Mouse (Mus musculus): Measurements from ENCODE around the gene 9230104L09Rik. TPM values are rescaled to one million over a fixed set of nuclear protein-coding genes. Genes with fewer than 3 reads are reported as not detected.
A peak's percentile ranks its signal among the peaks of the same experiment; 100 is the strongest.

The 9230104L09Rik gene
- polyA plus RNA-seq, 1 experiment, result not detected

DNA sequence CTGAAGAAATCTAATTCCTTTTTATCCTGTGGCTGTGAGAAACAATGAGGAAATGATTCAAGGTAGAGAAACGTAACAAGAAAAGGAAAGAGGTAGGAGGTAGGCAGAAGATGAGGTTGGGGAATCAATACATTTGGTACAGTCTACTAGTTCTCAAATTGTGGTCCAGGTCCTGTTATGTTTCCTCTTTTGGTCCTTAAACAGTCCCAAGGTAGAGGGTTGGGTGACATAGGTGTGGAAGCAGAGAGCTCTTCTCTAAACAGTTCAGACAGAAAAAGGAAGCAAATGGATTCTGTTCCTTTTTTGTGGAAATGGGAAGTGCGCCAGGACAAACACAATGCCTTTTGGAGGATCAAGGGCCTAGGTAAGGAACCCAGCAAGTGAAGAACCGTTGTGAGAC is 24.0 kb upstream of the 9230104L09Rik start:
- no peaks in the 10 kb centered on the region for H3K36me3 ChIP-seq (ENCODE audit: control insufficient read depth, insufficient read depth, low read length)
- H3K4me3 ChIP-seq (ENCODE audit: low read depth, low read length), result no peak overlapping the region
- no peak for TF ChIP-seq POLR2A (IDR thresholded peaks at IDR 0.05; ENCODE audit: low read depth, low read length)
- no peak for TF ChIP-seq CTCF (IDR thresholded peaks at IDR 0.05; ENCODE audit: extremely low read depth, insufficient read length, insufficient replicate concordance, low read depth, low read length)
- WGBS, result 73% methylated on average over 3 of the region's 3 CpGs
- H3K27ac ChIP-seq (ENCODE audit: insufficient read depth, low read depth, low read length), result no peak overlapping the region
- H3K27me3 ChIP-seq (ENCODE audit: control insufficient read depth, insufficient read depth, low read length), result no peaks in the 10 kb centered on the region
- no peaks in the 10 kb centered on the region for H3K4me1 ChIP-seq (ENCODE audit: control insufficient read depth, insufficient read depth, insufficient read length, low read length)

DNA sequence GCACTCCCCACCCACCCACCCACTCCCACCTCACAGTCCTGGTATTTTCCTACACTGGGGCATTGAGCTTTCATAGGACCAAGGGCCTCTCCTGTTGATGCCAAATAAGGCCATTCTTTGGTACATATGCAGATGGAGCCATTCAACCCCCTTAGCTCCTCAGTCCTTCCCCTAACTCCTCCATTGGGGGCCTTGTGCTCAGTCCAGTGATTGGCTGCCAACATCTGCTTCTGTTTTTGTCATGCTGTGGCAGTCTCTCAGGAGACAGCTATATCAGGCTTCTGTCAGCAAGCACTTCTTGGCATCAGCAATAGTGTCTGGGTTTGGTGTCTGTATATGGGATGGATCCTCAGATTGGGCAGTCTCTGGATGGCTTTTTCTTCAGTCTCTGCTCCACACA is 19.9 kb upstream of the 9230104L09Rik start:
- Histone ChIP-seq H3K27me3 (ENCODE audit: control insufficient read depth, insufficient read depth, low read length) (no peaks in the 10 kb centered on the region), H3K36me3 (ENCODE audit: control insufficient read depth, insufficient read depth, low read length) (no peaks in the 10 kb centered on the region), H3K27ac (ENCODE audit: insufficient read depth, low read depth, low read length) (no peak overlapping the region), H3K4me3 (ENCODE audit: low read depth, low read length) (no peak overlapping the region), H3K4me1 (ENCODE audit: control insufficient read depth, insufficient read depth, insufficient read length, low read length) (no peaks in the 10 kb centered on the region)
- TF ChIP-seq CTCF (IDR thresholded peaks at IDR 0.05; ENCODE audit: extremely low read depth, insufficient read length, insufficient replicate concordance, low read depth, low read length), result no peak

- TF ChIP-seq CTCF (IDR thresholded peaks at IDR 0.05; ENCODE audit: extremely low read depth, insufficient read length, insufficient replicate concordance, low read depth, low read length) (no peak), POLR2A (IDR thresholded peaks at IDR 0.05; ENCODE audit: low read depth, low read length) (no peak)
- no peaks in the 10 kb centered on the region for H3K36me3 ChIP-seq (ENCODE audit: control insufficient read depth, insufficient read depth, low read length)
- WGBS, result 71% methylated on average over 1 of the region's 1 CpGs
- peaks cover 10% of the 10 kb centered on the region; the same call in 1 of the 2 replicates for H3K4me1 ChIP-seq (ENCODE audit: control insufficient read depth, insufficient read depth, insufficient read length, low read length)
- H3K4me3 ChIP-seq (ENCODE audit: low read depth, low read length), result no peak overlapping the region
- peak overlapping the region; percentile 35; the same call in 1 of the 2 replicates for H3K27ac ChIP-seq (ENCODE audit: insufficient read depth, low read depth, low read length)
- no peaks in the 10 kb centered on the region for H3K27me3 ChIP-seq (ENCODE audit: control insufficient read depth, insufficient read depth, low read length)
Measured at GRCm38 (mm10) chr2:148879199-148879598, 14.4 kb upstream of the 9230104L09Rik start.

- no peaks in the 10 kb centered on the region for H3K27me3 ChIP-seq (ENCODE audit: control insufficient read depth, insufficient read depth, low read length)
- H3K4me1 ChIP-seq (ENCODE audit: control insufficient read depth, insufficient read depth, insufficient read length, low read length), result peaks cover 11% of the 10 kb centered on the region; the same call in 1 of the 2 replicates
- WGBS, result 10% methylated on average over 2 of the region's 2 CpGs
- H3K36me3 ChIP-seq (ENCODE audit: control insufficient read depth, insufficient read depth, low read length), result no peaks in the 10 kb centered on the region
- H3K4me3 ChIP-seq (ENCODE audit: low read depth, low read length), result no peak overlapping the region
- H3K27ac ChIP-seq (ENCODE audit: insufficient read depth, low read depth, low read length), result peak overlapping the region; percentile 53; the same call in 1 of the 2 replicates
- TF ChIP-seq CTCF (IDR thresholded peaks at IDR 0.05; ENCODE audit: extremely low read depth, insufficient read length, insufficient replicate concordance, low read depth, low read length), result no peak
- no peak for TF ChIP-seq POLR2A (IDR thresholded peaks at IDR 0.05; ENCODE audit: low read depth, low read length)
Measured at GRCm38 (mm10) chr2:148878641-148879130, 13.8 kb upstream of the 9230104L09Rik start.

- no peak for TF ChIP-seq POLR2A (IDR thresholded peaks at IDR 0.05; ENCODE audit: low read depth, low read length)
- no peak for TF ChIP-seq CTCF (IDR thresholded peaks at IDR 0.05; ENCODE audit: extremely low read depth, insufficient read length, insufficient replicate concordance, low read depth, low read length)
- Histone ChIP-seq H3K36me3 (ENCODE audit: control insufficient read depth, insufficient read depth, low read length) (no peaks in the 10 kb centered on the region), H3K4me1 (ENCODE audit: control insufficient read depth, insufficient read depth, insufficient read length, low read length) (peaks cover 11% of the 10 kb centered on the region; the same call in 1 of the 2 replicates), H3K27me3 (ENCODE audit: control insufficient read depth, insufficient read depth, low read length) (no peaks in the 10 kb centered on the region), H3K4me3 (ENCODE audit: low read depth, low read length) (no peak overlapping the region), H3K27ac (ENCODE audit: insufficient read depth, low read depth, low read length) (peak overlapping the region; percentile 55; the same call in 1 of the 2 replicates)
- 27% methylated on average over 3 of the region's 3 CpGs for WGBS
Measured at GRCm38 (mm10) chr2:148877016-148877770, 12.4 kb upstream of the 9230104L09Rik start.

DNA sequence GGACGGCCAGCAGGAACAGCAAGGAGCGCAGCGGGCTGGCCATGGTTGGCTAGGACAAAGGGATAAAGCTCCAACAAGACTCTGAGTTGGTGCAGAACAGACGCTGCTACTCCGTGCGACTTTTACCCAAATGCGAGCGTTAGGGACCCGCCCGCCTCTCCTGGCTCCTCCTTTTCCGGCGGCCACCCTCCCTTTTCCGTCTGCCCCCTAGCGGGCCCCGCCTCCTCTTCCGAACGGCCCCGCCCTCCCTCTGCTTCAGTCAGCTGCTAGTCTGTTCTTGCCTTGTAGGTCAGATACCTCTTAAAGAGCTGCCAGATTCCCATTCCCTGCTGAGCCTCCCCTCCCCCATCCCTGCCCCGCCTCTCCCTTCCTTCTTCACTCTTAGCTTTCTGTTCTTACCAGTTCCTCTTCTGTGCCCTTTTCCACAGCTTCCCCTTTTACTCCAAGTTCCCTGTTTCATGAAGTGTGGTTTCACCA is 10.5 kb upstream of the 9230104L09Rik start, which contains the start of gene Cst3:
Gene Cst3 (minus strand): TSS at position 358 of the 477 bp plus-strand sequence.
- Histone ChIP-seq H3K36me3 (ENCODE audit: control insufficient read depth, insufficient read depth, low read length) (peaks cover 4% of the 10 kb centered on the region), H3K27ac (ENCODE audit: insufficient read depth, low read depth, low read length) (peak within 1 kb of the TSS; percentile 77), H3K4me3 (ENCODE audit: low read depth, low read length) (peak within 1 kb of the TSS; percentile 92), H3K4me1 (ENCODE audit: control insufficient read depth, insufficient read depth, insufficient read length, low read length) (peaks cover 11% of the 10 kb centered on the region; the same call in 1 of the 2 replicates), H3K27me3 (ENCODE audit: control insufficient read depth, insufficient read depth, low read length) (no peaks in the 10 kb centered on the region)
- TF ChIP-seq CTCF (IDR thresholded peaks at IDR 0.05; ENCODE audit: extremely low read depth, insufficient read length, insufficient replicate concordance, low read depth, low read length) (peak; percentile 37; the same call in 1 of the 2 replicates), POLR2A (IDR thresholded peaks at IDR 0.05; ENCODE audit: low read depth, low read length) (peak; percentile 69; the same call in 1 of the 2 replicates)
- WGBS, result under 1% methylated on average over 19 of the region's 19 CpGs
